Mouse (Mus musculus): ENCODE results near the gene Crtc1. TPM values are rescaled to one million over a fixed set of nuclear protein-coding genes. Genes with fewer than 3 reads are reported as not detected.

Gene Crtc1
- total and polyA plus RNA-seq, 3 experiments: 3.3 to 18.0 TPM; not detected in 1

- no peaks in the 10 kb centered on the region for H3K9me3 ChIP-seq (replicated peaks; ENCODE audit: insufficient read depth, low read length)
- H3K4me1 ChIP-seq (ENCODE audit: control insufficient read depth in 1 of 2, insufficient read depth in 2 of 2, low read length in 2 of 2): no peaks in the 10 kb centered on the region
- no peaks in the 10 kb centered on the region for H3K79me2 ChIP-seq (ENCODE audit: control insufficient read depth, insufficient read depth, low read length, poor library complexity)
- no peak overlapping the region for H3K9ac ChIP-seq (ENCODE audit: control insufficient read depth, low read depth, low read length, poor library complexity, severe bottlenecking)
- DNase-seq (ENCODE audit: low read depth, low spot score): no peak
- H3K27ac ChIP-seq (ENCODE audit: control insufficient read depth, low read depth, low read length): no peak overlapping the region
- no peaks in the 10 kb centered on the region for H3K27me3 ChIP-seq (ENCODE audit: control insufficient read depth in 1 of 2, insufficient read depth in 2 of 2, low read length in 2 of 2)
- no peak for TF ChIP-seq ELF1 (IDR thresholded peaks at IDR 0.05; ENCODE audit: low read depth, low read length)
- no peak for TF ChIP-seq MYC (IDR thresholded peaks at IDR 0.05; ENCODE audit: low read depth, low read length)
- TF ChIP-seq CHD1 (IDR thresholded peaks at IDR 0.05; ENCODE audit: low read depth, low read length): no peak
- TF ChIP-seq E2F4 (IDR thresholded peaks at IDR 0.05; ENCODE audit: borderline replicate concordance, low read depth, low read length): no peak
- TF ChIP-seq EP300 (IDR thresholded peaks at IDR 0.05; ENCODE audit: low read depth in 1 of 2, low read length in 2 of 2): no peak
- TF ChIP-seq POLR2A (IDR thresholded peaks at IDR 0.05; ENCODE audit: control insufficient read depth in 1 of 2, insufficient read depth in 1 of 2, low read depth in 1 of 2, low read length in 2 of 2, poor library complexity in 1 of 2): no peak
- no peak for TF ChIP-seq MAZ (IDR thresholded peaks at IDR 0.05; ENCODE audit: low read depth, low read length)
- TF ChIP-seq ZC3H11A (IDR thresholded peaks at IDR 0.05; ENCODE audit: low read depth, low read length): no peak
- TF ChIP-seq JUND (IDR thresholded peaks at IDR 0.05; ENCODE audit: low read depth, low read length): no peak
- no peak for TF ChIP-seq GATA1 (IDR thresholded peaks at IDR 0.05; ENCODE audit: low read depth, low read length)
- no peak for TF ChIP-seq MYB (IDR thresholded peaks at IDR 0.05; ENCODE audit: low read depth, low read length)
- TF ChIP-seq USF2 (IDR thresholded peaks at IDR 0.05; ENCODE audit: borderline replicate concordance in 1 of 2, insufficient read depth in 1 of 2, low read depth in 1 of 2, low read length in 2 of 2): no peak
- TF ChIP-seq TBP (IDR thresholded peaks at IDR 0.05; ENCODE audit: low read depth, low read length): no peak
- TF ChIP-seq MEF2A (IDR thresholded peaks at IDR 0.05; ENCODE audit: extremely low read depth, insufficient replicate concordance, low read depth, low read length, poor library complexity, severe bottlenecking): no peak
- TF ChIP-seq TCF12 (IDR thresholded peaks at IDR 0.05; ENCODE audit: low read depth, low read length): no peak
- no peak for TF ChIP-seq BHLHE40 (IDR thresholded peaks at IDR 0.05; ENCODE audit: borderline replicate concordance, low read depth, low read length)
- H3K36me3 ChIP-seq (ENCODE audit: control insufficient read depth in 1 of 2, insufficient read depth in 2 of 2, low read length in 2 of 2): no peaks in the 10 kb centered on the region; a peak in 1 of 4 replicates
- H3K4me3 ChIP-seq (ENCODE audit: control insufficient read depth in 1 of 2, insufficient read depth in 1 of 2, low read depth in 2 of 2, low read length in 2 of 2): no peak overlapping the region
Observed at GRCm38 (mm10) chr8:70460606-70461005, 21.2 kb upstream of the Crtc1 start.

- no peak overlapping the region for H3K4me3 ChIP-seq (ENCODE audit: control insufficient read depth in 1 of 2, insufficient read depth in 1 of 2, low read depth in 2 of 2, low read length in 2 of 2)
- no peaks in the 10 kb centered on the region; a peak in 1 of 4 replicates for H3K36me3 ChIP-seq (ENCODE audit: control insufficient read depth in 1 of 2, insufficient read depth in 2 of 2, low read length in 2 of 2)
Observed at GRCm38 (mm10) chr8:70460199-70460598, 20.8 kb upstream of the Crtc1 start.

More at GRCm38 (mm10) chr8:70460199-70460598, 20.8 kb upstream of the Crtc1 start:
- TF ChIP-seq SMC3 (IDR thresholded peaks at IDR 0.05; ENCODE audit: low read depth, low read length) (no peak), POLR2AphosphoS5 (IDR thresholded peaks at IDR 0.05; ENCODE audit: borderline replicate concordance, low read depth, low read length) (no peak), MYB (IDR thresholded peaks at IDR 0.05; ENCODE audit: low read depth, low read length) (no peak), ZKSCAN1 (IDR thresholded peaks at IDR 0.05; ENCODE audit: low read depth, low read length) (no peak), MEF2A (IDR thresholded peaks at IDR 0.05; ENCODE audit: extremely low read depth, insufficient replicate concordance, low read depth, low read length, poor library complexity, severe bottlenecking) (no peak), USF2 (IDR thresholded peaks at IDR 0.05; ENCODE audit: borderline replicate concordance in 1 of 2, insufficient read depth in 1 of 2, low read depth in 1 of 2, low read length in 2 of 2) (no peak), ZNF384 (IDR thresholded peaks at IDR 0.05; ENCODE audit: low read depth, low read length) (no peak), CHD1 (IDR thresholded peaks at IDR 0.05; ENCODE audit: low read depth, low read length) (no peak), CTCF (IDR thresholded peaks at IDR 0.05 in 2 of 3, conservative IDR thresholded peaks at IDR 0.05 in 1 of 3; ENCODE audit: control insufficient read depth in 1 of 3, insufficient read depth in 1 of 3, low read depth in 2 of 3, low read length in 3 of 3, poor library complexity in 1 of 3, severe bottlenecking in 1 of 3) (no peak), E2F4 (IDR thresholded peaks at IDR 0.05; ENCODE audit: borderline replicate concordance, low read depth, low read length) (no peak)
- H3K27me3 ChIP-seq (ENCODE audit: control insufficient read depth in 1 of 2, insufficient read depth in 2 of 2, low read length in 2 of 2): no peaks in the 10 kb centered on the region
- DNase-seq (ENCODE audit: low read depth, low spot score): no peak
- H3K79me2 ChIP-seq (ENCODE audit: control insufficient read depth, insufficient read depth, low read length, poor library complexity): no peaks in the 10 kb centered on the region
- no peaks in the 10 kb centered on the region for H3K4me1 ChIP-seq (ENCODE audit: control insufficient read depth in 1 of 2, insufficient read depth in 2 of 2, low read length in 2 of 2)
- H3K9ac ChIP-seq (ENCODE audit: control insufficient read depth, low read depth, low read length, poor library complexity, severe bottlenecking): no peak overlapping the region
- no peak overlapping the region for H3K27ac ChIP-seq (ENCODE audit: control insufficient read depth, low read depth, low read length)
- no peaks in the 10 kb centered on the region for H3K9me3 ChIP-seq (replicated peaks; ENCODE audit: insufficient read depth, low read length)
